Mouse (Mus musculus) heart, postnatal 36 days (tissue): ENCODE results near the gene Hpf1. TPM values are rescaled to one million over a fixed set of nuclear protein-coding genes. Genes with fewer than 3 reads are reported as not detected.

Experiments used
- DNase-seq, 2 experiments: peaks; one replicate each; pipeline ENCODE4 v3.0.0; 2021 to 2022
- intact Hi-C: fragments of 180-260 bp; cut with DNase I; formaldehyde crosslinking; loops from one replicate; pipeline ENCODE4 v1.15.1; 2025
- total RNA-seq, 2 experiments: library from RNA; stranded (reverse); gene quantifications; 2 replicates each; pipeline ENCODE4 v1.2.3; 2021

Hpf1 gene
- total RNA-seq, 2 experiments from 2014 or later: 15.3 to 17.0 TPM

- no peak for DNase-seq
- intact Hi-C loops: loop anchor here (5.0 kb wide), 3 partner anchors 92 to 597 kb away; partner anchors contain the start of genes Cbr4, Clcn3 and Mfap3l
These were observed 279 bp downstream of the Hpf1 start for GRCm38 (mm10) chr8:60890520-60890874.

GRCm38 (mm10) chr8:60891757-60892156 is 1.5 kb downstream of the Hpf1 start:
- intact Hi-C loops: loop anchor here (5.0 kb wide), 3 partner anchors 91 to 596 kb away; partner anchors contain the start of genes Cbr4, Clcn3 and Mfap3l
- DNase-seq: no peak

DNA sequence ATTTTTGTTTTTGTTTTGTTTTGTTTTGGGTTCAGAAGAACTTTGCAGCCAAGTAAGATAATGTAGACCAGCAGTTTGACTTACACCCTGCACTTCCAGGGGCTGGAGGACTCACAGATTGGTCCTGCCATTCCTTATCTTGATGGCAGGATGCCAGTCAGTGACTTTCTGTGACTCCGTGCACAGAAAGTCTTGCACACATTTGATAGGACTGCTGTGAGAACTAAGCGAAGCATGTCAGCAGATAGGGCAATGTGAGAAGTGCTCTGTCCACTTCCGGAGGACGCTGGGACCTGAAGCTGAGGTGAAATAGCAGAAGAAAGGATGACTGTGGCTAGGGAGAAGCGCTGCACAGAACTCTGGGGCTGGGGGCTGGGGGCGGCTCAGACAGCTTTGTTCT is 5.7 kb downstream of the Hpf1 start:
- intact Hi-C loops: no loop called here
- DNase-seq: no peak

- intact Hi-C loops: no loop called here
- peak; percentile 47 to 48 for DNase-seq
These were observed 9.9 kb downstream of the Hpf1 start for GRCm38 (mm10) chr8:60900147-60900546.

DNA sequence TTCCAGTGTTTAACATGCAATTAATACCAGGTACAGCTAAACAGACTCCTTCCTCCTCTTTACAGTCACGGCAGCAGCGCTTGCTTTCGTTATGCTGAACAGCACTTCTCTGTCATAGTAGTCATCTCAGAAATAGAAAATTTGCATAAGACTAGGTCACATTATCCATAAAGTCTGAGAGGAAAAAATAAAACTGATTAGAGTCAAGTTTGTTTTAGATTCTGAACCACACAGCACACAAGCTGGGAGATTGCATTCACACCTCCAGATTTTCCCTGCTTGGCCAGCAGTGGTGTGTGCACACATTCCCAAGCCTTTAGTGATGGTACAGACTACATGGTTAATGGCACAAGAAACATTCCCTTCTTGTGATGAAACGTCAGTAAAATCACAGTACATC is 21.9 kb downstream of the Hpf1 start:
- DNase-seq: no peak
- intact Hi-C loops: no loop called here

DNA sequence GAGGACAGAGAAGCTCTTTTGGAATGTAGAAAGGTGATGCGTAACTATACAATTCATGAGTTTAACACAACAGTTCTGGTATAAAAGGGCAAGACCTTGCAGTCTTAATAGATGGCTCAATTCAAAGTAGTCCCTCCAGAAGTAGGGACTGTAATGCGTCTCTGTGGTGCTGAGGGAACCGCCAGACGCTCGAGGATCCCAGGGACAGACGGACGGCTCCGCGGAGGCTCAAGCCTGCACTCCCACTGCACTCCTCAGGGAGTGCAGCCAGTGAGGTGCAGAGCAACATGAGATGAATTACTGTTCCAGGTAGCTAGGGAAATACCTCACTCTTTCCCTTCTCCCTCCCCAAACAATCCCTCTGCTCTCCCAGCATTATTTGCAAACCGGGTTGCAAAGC is 22.3 kb downstream of the Hpf1 start:
- DNase-seq: no peak
- intact Hi-C loops: no loop called here

DNA sequence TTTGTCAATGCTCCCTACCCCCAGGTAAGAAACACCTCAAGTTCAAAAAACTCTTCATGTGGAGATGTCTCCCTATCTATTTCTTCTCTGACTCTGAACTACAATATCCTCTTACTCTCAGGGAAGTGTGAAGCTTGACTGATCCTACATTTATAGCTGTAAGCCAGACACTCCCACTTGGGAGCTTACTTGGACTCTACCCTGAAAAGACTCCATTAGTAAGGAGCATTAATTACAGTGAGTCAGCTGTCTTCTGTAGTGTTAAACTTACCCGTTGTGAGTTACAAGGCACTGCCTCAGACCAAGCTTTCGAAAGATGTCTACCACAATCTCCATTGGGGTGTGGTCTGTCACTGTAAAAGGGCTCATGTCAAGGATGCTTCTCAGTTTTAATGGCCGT is 28.9 kb downstream of the Hpf1 start:
- intact Hi-C loops: no loop called here
- no peak for DNase-seq

DNA sequence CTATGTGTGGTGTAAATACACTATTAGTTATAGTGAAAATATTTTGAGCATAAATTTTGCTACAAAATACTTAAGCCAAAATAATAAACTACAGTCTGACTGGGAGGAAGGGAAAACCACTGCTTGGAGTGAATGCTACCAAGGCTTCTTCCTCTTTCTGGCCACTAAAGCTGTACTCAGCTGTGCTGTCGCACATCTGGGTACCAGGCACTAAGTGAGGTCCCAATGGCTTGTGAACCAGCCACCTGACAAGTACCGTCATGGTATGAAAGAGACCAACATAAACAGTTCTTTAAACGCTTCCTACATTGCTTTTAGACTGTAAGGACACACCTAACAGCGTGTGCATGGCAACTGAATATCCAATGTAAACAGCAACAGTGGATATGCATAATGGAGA is 30.0 kb downstream of the Hpf1 start:
- DNase-seq: no peak
- intact Hi-C loops: no loop called here

DNA sequence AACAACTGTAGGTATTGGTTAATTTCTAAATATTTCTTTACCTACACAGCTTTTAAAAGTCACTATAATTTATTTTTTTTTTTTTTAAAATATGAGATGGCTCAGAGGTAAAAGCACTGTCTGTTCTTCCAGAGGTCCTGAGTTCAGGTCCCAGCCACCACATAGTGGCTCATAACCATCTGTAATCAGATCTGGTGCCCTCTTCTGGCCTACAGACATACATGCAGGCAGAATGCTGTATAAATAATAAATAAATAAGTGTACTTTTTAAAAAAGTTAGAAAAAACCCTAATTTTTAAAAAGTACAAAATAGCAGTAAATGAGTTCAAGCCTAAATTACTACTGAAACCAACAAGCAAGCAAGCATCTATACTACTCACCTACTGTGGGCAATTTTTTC is 43.4 kb downstream of the Hpf1 start:
- DNase-seq: no peak
- intact Hi-C loops: no loop called here

DNA sequence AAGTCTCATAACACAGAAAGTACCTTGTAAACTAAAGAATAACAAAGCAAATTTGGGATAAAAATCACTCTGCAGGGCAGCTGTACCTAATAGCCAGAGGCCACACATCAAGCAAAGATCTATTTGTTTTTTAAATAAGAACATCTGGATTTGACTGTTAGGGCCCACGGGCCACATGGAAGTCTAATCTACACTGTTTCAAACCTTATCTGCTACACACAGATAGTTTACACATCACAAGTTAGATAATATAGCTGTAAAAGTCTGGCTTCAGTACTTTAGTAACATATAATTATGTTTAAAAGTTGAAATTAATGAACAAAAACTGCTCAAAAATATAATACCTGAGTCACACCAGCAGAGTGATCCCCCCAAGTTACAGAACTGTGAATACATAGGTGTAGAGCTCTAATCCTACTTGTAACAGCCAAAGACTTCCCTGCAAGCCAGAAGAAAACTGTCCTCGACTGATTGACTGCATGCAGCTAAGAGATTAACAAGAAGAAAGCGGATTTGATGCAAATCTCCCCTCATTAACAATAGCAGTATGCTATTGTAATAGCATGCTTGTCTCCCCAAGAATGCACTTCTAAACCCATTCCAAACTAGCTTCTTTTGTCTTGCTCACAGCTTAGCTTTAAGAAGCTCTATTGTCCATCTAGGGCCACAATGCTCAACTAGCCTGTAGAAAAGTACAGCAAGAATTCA is 48.7 kb downstream of the Hpf1 start:
- intact Hi-C loops: no loop called here
- DNase-seq: no peak

DNA sequence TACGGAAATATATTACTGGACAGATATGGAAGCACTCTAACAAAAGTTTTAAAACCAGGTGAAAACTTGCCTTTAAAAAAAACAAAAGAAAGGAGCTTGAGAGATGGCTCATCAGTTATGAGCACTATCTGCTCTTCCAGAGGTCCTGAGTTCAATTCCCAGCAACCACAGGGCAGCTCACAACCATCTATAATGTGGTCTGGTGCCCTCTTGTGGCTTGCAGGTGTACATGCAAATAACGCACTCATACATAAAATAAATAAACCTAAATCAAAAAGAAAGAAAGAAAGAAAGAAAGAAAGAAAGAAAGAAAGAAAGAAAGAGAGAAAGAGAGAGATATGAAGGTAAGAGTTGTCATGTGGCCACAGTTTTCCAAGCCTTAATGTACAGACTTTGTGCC is 52.6 kb downstream of the Hpf1 start:
- no peak for DNase-seq

GRCm38 (mm10) chr8:60947503-60947902 is 57.3 kb downstream of the Hpf1 start:
- intact Hi-C loops: loop anchor here (5.0 kb wide), 1 partner anchor 40 kb away; no protein-coding TSS in a partner anchor
- DNase-seq: no peak

More for the DNA sequence above, 52.6 kb downstream of the Hpf1 start:
- intact Hi-C loops: no loop called here

- intact Hi-C loops: loop anchor here (5.0 kb wide), 1 partner anchor 43 kb away; no protein-coding TSS in a partner anchor
- no peak for DNase-seq
These were observed 59.6 kb downstream of the Hpf1 start for GRCm38 (mm10) chr8:60949859-60950258.

DNA sequence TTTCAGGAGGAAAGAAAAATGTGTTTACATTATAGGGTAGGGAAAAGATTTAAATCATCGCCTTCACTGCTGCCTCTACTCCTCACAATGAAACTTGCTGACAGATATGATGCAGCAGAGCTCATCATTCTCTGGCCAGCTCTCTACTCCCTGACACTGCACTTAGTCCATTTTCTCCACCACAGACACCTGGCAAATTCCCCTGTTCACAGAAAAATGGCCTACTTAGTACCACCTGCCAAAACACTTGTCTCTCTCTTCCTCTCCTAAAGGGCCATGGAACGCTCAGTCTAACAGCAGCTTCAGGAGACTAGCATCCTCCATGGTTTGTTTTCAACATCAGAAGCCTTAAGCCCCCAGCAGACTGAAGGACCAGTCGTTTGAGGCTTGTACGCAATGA is 61.1 kb downstream of the Hpf1 start:
- intact Hi-C loops: no loop called here
- DNase-seq: no peak

GRCm38 (mm10) chr8:60951757-60952156 is 61.5 kb downstream of the Hpf1 start:
- no peak for DNase-seq
- intact Hi-C loops: no loop called here

DNA sequence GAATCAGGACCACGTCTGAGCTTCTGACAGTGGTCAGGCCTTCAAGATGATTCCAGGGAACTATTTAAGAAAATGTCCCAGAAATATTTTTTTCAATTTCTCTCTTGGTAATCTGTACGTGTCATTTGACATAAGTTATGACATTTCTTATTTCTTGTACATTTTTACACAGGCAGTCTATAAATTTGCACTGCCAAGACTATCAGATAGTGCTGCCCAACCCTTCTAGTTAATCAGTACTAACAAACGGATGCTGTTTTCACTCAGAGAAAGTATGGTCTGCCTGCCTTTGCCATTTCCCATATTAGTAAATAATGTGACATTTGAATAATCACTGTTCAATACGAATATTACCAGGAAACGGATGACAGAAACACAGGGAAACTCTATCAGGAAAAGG is 62.6 kb downstream of the Hpf1 start:
- intact Hi-C loops: no loop called here

DNA sequence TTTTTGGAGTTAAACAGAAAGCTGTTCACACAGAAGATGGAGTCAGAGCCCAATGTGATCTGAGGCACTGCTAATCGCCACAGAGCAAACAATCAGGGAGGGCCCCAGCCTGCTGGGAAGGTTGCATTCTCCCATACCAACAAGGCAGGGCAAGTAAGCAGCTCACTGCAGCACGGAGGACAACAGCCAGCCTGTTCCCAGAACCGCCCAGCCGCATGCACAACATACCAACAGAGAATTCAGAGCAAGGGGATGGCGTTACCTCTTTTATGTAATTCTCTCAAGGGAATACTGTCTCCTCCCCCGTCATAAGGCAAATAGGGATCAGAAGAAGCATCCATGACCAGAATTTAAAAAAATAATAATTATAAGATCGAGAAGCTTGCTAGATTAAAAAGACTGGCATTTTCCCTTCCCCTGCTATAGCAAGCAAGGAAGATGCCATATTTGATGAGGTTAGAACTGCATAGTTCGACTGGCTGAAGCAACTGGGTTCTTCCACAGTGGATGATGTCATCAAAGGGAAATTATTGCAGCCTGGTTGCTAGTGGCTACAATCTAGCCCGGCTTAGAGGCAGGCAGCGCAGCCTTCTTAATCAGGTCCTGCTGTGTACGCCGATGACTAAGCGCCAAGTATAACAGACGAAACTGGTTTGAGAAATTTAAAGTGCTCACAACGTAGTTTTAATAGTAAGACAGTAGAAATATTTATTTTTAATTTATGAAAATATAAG is 64.2 kb downstream of the Hpf1 start:
- DNase-seq: peak; percentile 59 to 71
- intact Hi-C loops: loop anchor here (2.0 kb wide), 1 partner anchor 28 kb away; the partner anchor contains the start of gene Clcn3

More for the DNA sequence above, 62.6 kb downstream of the Hpf1 start:
- no peak for DNase-seq

DNA sequence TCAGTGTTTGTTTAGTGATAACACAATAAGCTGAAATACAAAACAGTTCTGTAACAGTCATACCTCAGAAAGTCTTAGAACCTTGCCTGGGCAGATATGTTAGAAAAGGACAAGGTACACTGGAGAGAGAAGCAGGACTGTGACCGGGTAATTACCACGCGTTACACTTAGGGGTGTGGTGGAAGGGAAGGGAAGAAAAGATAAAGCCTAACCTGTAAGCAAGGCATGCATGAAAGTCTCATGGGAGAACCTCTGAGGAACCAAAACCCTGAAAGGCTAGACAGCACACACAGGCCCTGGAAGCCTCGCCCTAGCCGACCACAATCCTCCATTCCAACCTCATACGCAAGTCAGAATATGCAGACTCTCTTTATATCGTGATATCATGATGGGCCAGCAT is 66.6 kb downstream of the Hpf1 start:
- intact Hi-C loops: no loop called here

More for the DNA sequence above, 66.6 kb downstream of the Hpf1 start:
- DNase-seq: no peak
